Mouse (Mus musculus) forebrain, embryonic 15.5 days (tissue): ENCODE measurements at regions not wholly inside any gene's neighbourhood (a gene's known extent, or its start where the extent isn't known, plus 50 kb on each side); places are given as distances from the start of the nearest gene placed in this dataset.

Source experiments
- ATAC-seq: fragments of 200-750 bp; cut with Nextera tagmentation; replicated peaks from 2 replicates; pipeline ENCODE4 v1.8.0; 2017; ENCODE audit warnings: mild to moderate bottlenecking, moderate TSS enrichment, moderate library complexity
- H3K27ac ChIP-seq: fragments of 300-500 bp; sonication (generic); replicated peaks from 2 replicates; pipeline ENCODE4 v1.5.1; 2015; ENCODE audit warnings: mild to moderate bottlenecking, inconsistent platforms
- H3K27me3 ChIP-seq: fragments of 300-500 bp; sonication (generic); 2 replicates; pipeline ENCODE4 v1.6.1; 2015; ENCODE audit warnings: inconsistent platforms
- H3K36me3 ChIP-seq: fragments of 300-500 bp; sonication (generic); 2 replicates; pipeline ENCODE4 v1.6.1; 2015; ENCODE audit warnings: mild to moderate bottlenecking, inconsistent platforms
- H3K4me1 ChIP-seq: fragments of 300-500 bp; sonication (generic); 2 replicates; pipeline ENCODE4 v1.6.1; 2015; ENCODE audit warnings: inconsistent platforms
- H3K4me2 ChIP-seq: fragments of 300-500 bp; sonication (generic); replicated peaks from 2 replicates; pipeline ENCODE4 v1.6.1; 2015; ENCODE audit warnings: mild to moderate bottlenecking, inconsistent platforms
- H3K4me3 ChIP-seq: fragments of 300-500 bp; sonication (generic); 2 replicates; pipeline ENCODE4 v1.5.1; 2015; ENCODE audit warnings: mild to moderate bottlenecking, inconsistent platforms
- H3K9ac ChIP-seq: fragments of 300-500 bp; sonication (generic); replicated peaks from 2 replicates; pipeline ENCODE4 v1.6.1; 2015; ENCODE audit warnings: mild to moderate bottlenecking, inconsistent platforms
- H3K9me3 ChIP-seq: fragments of 300-500 bp; sonication (generic); 2 replicates; pipeline ENCODE4 v1.6.1; 2016; ENCODE audit warnings: inconsistent platforms
- WGBS: fragments of 180-500 bp; shearing (Covaris S2); methylation state at CpG from one replicate; pipeline ENCODE4 v1.1.7; 2015; ENCODE audit warnings: mixed read lengths; 5-methylcytosine and 5-hydroxymethylcytosine counted together

DNA sequence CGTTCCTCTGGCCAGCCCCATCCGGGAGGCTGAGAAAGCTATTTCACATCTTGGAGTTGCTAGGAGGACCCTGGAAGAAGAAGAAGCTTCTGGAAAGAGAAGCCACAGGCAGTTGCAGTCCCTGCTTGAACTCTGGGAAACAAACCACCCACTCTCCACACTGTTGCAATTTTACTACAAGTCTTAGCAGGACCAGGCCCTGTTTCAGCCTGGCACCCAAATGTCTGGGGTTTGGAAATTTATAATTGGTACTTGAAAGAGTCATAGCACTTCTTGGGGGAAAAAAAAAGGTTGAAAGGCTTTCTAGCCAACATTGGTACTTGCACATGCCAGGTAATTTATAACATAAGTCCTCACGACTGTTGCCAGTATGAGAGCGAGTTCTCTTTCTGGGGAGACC, 57.9 kb upstream of the Neo1 start:
- ATAC-seq, result no peak
- 84% methylated on average over 4 of the region's 4 CpGs for WGBS
- Histone ChIP-seq H3K4me2 (no peak overlapping the region), H3K4me3 (no peak overlapping the region), H3K27me3 (no peaks in the 10 kb centered on the region), H3K36me3 (no peaks in the 10 kb centered on the region), H3K4me1 (peaks cover 29% of the 10 kb centered on the region), H3K9ac (no peak overlapping the region), H3K9me3 (no peaks in the 10 kb centered on the region), H3K27ac (no peak overlapping the region)

DNA sequence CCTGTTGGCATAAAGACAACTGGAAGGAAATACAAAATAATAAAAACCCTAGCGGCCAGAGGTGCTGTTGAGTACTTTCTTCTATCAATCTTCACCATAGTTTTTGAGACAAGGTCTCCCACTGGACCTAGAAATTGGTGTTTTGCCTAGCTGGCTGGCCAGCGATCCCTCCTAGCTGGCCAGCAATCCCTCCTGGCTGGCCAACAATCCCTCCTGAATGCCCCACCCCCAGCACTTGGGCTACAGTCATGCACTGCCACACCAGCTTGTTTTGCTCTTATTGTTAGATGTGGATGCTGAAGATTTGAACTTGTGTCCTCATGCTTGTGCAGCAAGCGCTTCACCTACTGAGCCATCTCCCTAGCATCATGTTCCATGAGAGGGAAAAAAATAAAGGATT, 54.9 kb upstream of the Neo1 start:
- Histone ChIP-seq H3K4me2 (no peak overlapping the region), H3K27me3 (no peaks in the 10 kb centered on the region), H3K36me3 (no peaks in the 10 kb centered on the region), H3K9me3 (no peaks in the 10 kb centered on the region), H3K9ac (no peak overlapping the region), H3K4me1 (peaks cover 6% of the 10 kb centered on the region; the same call in 1 of the 2 replicates), H3K4me3 (no peak overlapping the region), H3K27ac (no peak overlapping the region)
- 96% methylated on average over 3 of the region's 3 CpGs for WGBS
- ATAC-seq, result no peak

DNA sequence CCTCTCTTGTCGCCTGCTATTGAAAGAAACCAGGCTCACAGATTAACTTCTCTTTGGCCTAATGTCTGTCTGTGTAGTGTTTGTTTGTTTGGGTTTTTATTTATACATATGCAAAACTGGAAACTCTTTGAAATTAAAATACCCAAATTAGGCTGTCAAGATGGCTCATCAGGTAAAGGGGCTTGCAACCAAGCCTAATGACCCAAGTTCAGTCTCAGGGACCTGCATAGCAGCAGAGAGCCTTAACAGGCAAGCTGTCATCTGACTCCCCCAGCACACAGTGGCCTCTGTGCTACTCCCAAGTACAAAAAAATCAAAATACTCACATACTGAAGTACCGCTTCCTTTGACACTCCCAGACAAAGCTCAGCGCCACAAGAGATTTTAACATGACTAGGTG, 51.5 kb upstream of the Neo1 start:
- Histone ChIP-seq H3K9me3 (no peaks in the 10 kb centered on the region), H3K4me2 (no peak overlapping the region), H3K9ac (no peak overlapping the region), H3K27ac (no peak overlapping the region), H3K36me3 (no peaks in the 10 kb centered on the region), H3K4me1 (no peaks in the 10 kb centered on the region), H3K27me3 (no peaks in the 10 kb centered on the region), H3K4me3 (no peak overlapping the region)
- 81% methylated on average over 3 of the region's 3 CpGs for WGBS
- no peak for ATAC-seq

DNA sequence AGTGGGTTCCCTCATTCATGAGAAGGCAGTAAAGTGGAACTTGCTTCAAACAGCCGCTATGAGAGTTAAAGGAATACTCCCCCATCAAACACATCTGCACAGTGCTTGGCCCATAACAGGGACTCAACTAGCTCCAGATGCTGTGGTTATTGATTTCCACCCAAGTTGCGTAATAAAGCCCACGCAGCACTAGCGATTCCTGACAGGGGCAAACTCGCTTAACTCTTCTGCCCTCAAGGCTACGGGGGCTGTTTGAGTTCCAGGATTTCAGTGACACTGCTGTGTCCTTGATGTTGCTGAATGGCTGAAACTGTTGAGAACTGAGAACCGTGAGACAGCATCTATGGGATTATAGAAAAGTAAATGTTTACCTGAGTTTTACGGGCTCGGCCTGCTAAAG, 50.9 kb upstream of the Neo1 start:
- no peak overlapping the region for H3K4me3 ChIP-seq
- H3K4me1 ChIP-seq, result no peaks in the 10 kb centered on the region
- H3K4me2 ChIP-seq, result no peak overlapping the region
- no peaks in the 10 kb centered on the region for H3K36me3 ChIP-seq
- no peaks in the 10 kb centered on the region for H3K27me3 ChIP-seq
- H3K9me3 ChIP-seq, result no peaks in the 10 kb centered on the region
- no peak for ATAC-seq
- 89% methylated on average over 9 of the region's 9 CpGs for WGBS
- no peak overlapping the region for H3K27ac ChIP-seq
- no peak overlapping the region for H3K9ac ChIP-seq

DNA sequence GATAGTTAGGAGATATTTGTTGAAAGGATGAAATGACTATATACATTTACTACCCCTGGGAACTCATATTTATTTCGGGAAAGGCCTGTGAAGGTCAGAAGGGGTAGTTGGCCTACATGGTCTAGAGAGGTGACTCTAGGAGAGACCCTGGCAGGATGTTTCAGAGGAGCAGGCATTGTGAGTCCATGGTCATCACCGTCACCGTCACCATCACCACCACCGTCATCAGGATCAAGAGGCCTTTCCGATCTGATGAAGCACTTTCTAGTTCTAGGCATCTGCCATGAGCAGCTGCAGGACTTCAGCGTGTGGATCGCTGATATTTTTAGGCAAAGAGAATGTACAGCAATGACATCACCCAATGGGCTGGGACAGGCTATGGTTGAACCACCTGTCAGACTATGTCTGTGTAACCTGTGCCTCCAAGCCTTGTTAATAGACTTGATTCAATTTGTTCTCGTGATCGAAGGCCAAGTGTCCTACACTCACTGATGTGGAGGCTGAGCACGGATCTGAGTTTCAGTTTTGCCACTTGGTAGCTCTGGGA, 50.4 kb upstream of the Neo1 start:
- WGBS, result 95% methylated on average over 10 of the region's 10 CpGs
- no peak for ATAC-seq
- no peak overlapping the region for H3K4me3 ChIP-seq
- no peaks in the 10 kb centered on the region for H3K27me3 ChIP-seq
- H3K27ac ChIP-seq, result no peak overlapping the region
- no peaks in the 10 kb centered on the region for H3K4me1 ChIP-seq
- no peak overlapping the region for H3K9ac ChIP-seq
- H3K36me3 ChIP-seq, result no peaks in the 10 kb centered on the region
- H3K9me3 ChIP-seq, result no peaks in the 10 kb centered on the region
- H3K4me2 ChIP-seq, result no peak overlapping the region
